Mouse (Mus musculus) urinary bladder, adult 18-20 months (tissue): ENCODE measurements around the gene Fbxo44.
"Not testable (repeated sequence)": the region's sequence is repeated elsewhere in the genome, so short reads cannot be mapped to it uniquely, and the experiment has no call there.

Experiments
- DNase-seq, 2 experiments: peaks; one replicate each; pipeline ENCODE4 v3.0.0; 2022; ENCODE audit warnings: low spot score in 2 of 2, mixed read lengths in 2 of 2

Gene Fbxo44

DNA sequence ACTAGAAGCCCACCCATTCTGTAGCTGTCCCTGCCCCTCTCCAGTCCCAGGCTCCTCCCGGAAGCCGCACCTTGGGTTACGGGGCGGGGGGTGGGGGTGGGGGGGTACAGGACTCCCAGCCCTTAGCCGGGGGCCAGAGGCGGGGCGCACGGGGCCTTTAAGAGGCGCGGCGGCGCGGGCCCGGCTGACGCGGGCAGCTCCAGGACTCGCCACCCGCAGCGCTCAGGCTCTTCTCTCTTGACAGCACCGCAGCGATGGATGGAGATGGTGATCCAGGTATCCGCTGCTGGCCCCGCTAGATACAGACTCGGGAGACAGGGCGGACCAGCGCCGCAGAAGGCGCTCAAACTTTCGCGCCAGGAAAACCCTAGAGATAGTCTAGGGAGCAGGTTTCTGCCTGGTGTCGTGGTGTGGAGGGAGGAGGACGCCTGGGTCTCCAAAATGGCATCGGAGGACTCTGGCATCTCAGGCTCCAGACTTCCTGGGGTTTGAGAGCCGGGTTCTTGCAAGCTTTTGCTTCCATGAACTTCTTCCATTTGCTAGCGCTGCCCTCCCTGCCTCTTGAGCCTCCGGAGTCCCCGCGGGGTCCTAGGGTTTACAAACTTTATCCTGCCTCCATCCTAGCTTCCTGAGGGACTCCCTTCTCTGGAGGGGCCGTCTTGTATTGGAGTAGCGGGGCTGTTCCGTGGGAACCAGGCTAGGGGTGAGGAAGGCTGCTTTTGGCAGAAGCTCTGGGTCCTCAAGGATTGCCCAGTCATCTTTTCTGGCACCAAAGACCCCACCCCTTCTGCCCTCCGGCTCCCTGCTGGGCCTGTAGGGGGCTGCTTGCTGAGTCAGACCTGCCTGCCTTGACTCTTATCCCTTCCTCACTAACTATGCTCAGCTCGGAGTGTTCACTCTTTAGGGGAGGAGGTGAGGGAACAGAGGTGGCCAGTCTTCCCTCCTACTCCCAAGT, at the start of gene Fbxo44, which contains the start of gene Fbxo2:
TSS of gene Fbxo44 (minus strand) at position 47 of the 955 bp plus-strand sequence.
TSS of gene Fbxo2 (plus strand) at position 186 of the 955 bp plus-strand sequence.
- no peak for DNase-seq

- DNase-seq, result no peak
Observed at GRCm38 (mm10) chr4:148204873-148205232, 44.6 kb upstream of the Fbxo44 start.

DNA sequence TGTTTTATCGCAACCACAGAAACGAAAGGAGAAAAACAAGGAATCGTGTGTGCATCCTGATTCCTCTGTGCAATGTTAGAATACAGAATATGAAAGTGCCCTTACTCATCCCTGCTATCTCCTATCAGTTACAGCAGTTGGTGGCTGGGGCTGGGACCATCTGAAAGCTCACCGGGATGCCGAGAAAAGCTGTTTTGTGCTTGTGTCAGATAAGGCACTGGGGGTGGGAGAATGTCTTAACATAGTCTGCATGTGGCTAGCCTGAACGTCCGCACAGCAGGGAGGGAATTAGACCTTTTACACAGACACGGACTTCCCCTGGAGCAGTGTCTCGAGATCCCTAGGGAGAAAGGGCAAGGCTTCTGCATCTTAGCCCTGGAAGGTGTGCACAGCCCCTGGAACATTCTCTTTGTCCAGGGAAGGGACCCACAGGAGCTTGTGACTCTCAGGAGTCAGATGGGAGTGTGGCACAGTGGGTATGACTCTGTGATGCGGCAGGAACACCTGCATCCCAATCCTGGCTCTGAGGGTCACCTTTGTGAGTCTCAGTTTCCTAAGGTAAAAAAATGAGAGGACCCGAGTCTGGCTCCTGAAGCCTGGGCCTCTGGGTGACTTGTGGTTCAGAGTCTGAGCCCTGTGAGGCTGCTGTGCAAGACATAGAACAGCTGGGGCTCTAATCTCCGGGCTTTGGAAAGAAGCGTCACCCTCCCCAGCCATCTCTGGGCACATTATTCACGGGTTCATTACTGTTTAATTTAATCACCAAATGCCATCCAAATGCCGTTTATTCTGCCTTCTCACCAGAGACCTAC, 44.0 kb upstream of the Fbxo44 start:
- no peak for DNase-seq

DNA sequence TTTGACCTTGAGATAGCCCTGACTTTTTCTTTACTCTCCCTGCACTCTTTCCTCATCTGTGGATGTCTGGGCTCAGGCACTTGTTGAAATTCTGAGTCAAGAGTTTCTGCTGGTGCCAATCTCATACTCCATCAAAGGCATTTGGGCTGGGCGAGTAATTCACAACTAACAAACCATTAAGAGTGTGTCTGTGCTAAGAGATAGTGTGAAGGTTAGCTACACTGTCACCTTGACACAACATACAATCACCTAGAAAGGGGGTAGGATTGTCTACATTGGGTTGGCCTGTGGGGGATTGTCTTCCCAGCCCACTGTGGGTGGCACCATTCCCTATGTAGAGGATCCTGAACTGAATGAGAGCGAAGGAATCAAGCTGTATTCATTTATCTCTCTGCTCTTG, 43.3 kb upstream of the Fbxo44 start:
- DNase-seq, result no peak

GRCm38 (mm10) chr4:148198721-148199120, 38.4 kb upstream of the Fbxo44 start:
- DNase-seq, result no peak

- DNase-seq, result no peak
Observed at GRCm38 (mm10) chr4:148194400-148194799, 34.1 kb upstream of the Fbxo44 start.

- DNase-seq, result no peak
Observed at GRCm38 (mm10) chr4:148192707-148193245, 32.5 kb upstream of the Fbxo44 start.

GRCm38 (mm10) chr4:148188767-148189166, 28.5 kb upstream of the Fbxo44 start:
- not testable (repeated sequence) for DNase-seq

DNA sequence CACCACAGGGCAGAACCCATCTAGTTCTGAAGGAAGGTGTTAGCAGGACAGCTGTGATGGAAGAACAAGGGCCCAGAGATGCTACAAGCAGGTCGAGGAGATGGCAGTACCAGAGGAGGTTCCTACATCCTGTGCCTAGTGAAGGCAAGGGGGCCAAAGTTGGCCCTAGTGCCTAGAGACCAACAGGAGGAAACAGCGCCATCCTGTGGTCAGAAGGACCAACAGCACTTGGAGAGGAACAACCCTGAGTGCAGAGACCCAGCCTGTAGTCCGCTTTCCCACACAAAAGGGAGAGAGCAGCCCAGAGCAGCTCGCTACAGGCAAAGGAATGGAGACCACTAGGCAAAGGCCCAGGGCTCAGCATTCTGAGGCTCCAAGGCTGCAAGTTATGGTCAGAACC, 25.5 kb upstream of the Fbxo44 start:
- DNase-seq, result no peak

- DNase-seq, result no peak
Observed at GRCm38 (mm10) chr4:148184564-148184963, 24.3 kb upstream of the Fbxo44 start.

GRCm38 (mm10) chr4:148182363-148182762, 22.1 kb upstream of the Fbxo44 start:
- no peak for DNase-seq

DNA sequence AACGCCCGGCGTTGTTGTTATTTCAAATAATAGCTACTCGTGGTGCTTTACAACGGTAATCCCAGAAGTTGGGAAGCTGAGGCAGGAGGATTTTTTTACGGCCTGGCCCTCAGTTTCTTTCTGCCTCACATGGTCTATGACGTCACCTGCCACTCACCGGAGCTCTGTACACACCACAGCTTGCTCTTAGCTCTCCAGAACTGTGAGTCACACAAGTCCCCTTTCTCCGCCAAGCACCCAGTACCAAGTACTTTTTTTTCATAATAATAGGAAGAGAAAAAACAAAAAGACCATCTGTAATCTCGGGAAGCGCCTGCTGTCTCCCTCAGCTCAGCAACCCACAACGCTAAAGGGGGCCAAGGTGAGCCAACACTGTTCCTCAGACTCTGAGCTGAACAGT, 21.2 kb upstream of the Fbxo44 start:
- no peak for DNase-seq

GRCm38 (mm10) chr4:148177716-148178115, 17.4 kb upstream of the Fbxo44 start:
- DNase-seq, result no peak

DNA sequence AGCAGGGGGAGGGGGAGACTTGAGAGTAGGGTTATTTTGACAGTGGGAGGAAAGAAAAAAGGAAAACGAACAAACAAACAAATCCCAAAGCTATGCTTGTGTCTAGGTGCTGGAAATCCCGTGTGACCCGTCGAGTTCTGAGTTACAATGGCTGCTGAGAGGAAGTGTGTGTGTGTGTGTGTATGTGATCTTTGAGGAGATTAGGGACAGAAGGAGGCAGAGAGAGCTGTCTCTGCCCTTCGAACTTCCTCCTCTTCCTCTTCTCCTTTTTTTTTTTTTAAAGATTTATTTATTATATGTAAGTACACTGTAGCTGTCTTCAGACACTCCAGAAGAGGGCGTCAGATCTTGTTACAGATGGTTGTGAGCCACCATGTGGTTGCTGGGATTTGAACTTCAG, 16.3 kb upstream of the Fbxo44 start:
- DNase-seq, result not testable (repeated sequence)

DNA sequence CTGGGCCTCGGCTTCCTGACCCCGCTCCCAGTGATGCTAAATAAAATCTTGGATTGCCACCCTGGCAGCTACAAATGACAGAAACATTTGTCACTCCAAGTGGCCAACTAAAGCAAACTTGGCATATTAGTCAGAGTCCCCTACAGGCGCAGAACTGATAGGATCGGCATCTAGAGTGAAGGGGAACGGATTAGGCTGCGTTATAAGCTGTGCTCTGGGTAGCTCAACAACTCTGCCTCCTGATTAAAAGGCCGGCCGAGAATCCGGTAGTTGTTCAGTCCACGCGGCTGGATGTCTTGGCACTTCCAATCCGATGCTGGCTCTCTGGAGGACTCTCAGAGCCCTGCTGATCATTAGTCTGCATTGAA, 14.2 kb upstream of the Fbxo44 start:
- DNase-seq, result no peak

DNA sequence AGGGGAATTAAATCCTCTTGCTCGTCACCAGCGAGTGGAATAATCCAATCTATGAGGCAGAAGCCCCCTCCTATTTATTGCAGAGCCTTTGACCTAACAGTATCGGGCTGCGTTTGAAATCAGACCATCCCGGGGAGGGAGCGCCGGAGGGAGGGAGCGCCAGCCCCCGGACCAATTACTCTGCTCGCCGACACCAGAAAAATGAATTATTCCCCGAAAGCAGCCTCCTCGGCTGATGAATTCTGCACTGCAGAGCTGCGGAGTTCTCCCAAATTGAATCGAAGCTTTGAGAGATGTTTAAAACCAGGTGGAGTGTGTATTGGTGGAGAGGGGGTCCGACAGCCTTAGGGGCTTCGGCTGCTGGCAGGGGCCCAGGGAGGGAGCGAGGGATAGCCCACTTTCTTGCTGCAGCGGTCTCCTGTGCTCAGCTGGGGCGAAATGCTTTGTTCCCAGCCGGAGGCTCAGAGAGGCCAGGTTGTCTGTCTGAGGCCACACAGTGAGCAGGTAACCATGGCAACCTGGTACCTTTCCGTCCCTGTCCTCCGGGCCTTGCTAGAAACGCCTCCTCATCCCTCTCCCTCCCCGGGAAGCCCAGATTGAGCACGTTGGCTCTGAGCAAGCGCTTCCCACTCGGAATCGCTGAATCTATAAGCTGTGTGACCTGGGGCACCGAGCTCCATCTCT, 13.7 kb upstream of the Fbxo44 start:
- DNase-seq, result no peak

DNA sequence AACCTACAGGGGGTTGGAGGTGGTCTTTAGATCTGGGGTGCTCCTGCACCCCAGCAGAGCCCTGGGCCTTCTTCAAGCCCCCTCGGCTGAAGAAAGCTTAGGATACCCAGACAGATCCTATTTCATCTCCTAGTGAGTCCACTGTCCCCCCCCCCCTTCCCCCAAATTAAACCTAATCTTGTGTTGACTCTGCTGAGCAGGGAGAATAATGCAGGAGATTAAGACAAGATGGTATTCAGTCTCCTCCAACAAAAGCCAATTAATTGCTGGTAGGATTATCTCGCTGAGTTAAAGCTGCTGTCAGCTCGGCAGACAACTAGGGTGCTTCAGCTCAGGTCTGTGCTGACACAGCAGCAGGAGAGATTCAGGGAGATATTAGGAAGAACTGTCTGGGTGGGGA, 11.0 kb upstream of the Fbxo44 start:
- no peak for DNase-seq

DNA sequence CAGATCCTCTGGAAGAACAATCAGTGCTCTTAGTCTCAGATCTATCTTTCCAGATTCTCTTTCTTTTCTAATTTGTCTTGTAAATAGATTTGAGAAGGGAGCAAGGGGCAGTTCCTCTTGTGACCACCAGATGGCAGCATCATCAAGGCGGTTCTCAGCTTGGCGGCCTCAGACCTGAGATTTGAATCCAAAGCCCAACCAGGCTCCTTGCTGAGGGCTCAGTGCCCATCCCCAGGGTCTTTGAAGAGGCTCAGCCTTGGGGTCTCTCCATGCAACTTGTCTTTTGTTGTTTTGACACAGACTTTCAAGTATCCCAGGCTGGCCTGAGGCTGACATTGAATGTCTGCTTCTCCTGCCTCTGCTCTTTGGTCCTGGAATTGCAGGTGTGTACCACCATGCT, 10.6 kb upstream of the Fbxo44 start:
- DNase-seq, result no peak

DNA sequence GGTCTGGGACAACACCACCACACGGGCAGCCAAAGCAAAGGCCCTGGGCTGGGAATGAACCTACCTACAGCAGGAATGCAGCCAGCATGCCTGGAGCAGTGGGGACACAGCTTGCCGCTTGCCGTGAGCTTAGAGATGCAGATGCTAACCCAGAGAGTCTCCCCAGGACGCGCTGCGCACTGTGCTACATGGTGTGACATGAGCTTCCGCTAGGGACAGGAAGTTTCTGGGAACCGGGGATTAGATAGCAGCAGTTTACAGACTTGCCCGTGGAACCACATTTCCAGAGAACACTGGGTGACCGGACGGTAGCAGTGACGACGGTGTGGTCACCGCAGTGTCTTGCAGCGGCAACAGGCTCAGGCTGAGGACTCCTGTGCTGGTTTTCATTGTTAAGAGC, 9.3 kb upstream of the Fbxo44 start:
- DNase-seq, result no peak

DNA sequence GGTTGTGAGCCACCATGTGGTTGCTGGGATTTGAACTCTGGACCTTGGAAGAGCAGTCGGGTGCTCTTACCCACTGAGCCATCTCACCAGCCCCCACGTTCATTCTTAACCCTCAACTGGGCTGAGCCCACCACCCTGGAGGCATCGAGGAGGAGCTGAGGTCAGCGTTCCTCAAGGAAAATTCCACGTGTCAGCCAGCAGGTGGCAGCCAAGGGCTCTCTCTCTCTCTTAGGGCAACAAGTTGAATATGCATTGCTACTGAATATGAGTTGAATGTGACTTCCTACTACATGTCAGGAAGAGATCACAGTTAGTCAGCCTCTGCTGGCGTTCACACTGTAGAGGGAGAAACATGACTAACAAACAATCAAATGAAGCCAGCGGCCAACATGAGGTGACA, 8.0 kb upstream of the Fbxo44 start:
- DNase-seq, result no peak

DNA sequence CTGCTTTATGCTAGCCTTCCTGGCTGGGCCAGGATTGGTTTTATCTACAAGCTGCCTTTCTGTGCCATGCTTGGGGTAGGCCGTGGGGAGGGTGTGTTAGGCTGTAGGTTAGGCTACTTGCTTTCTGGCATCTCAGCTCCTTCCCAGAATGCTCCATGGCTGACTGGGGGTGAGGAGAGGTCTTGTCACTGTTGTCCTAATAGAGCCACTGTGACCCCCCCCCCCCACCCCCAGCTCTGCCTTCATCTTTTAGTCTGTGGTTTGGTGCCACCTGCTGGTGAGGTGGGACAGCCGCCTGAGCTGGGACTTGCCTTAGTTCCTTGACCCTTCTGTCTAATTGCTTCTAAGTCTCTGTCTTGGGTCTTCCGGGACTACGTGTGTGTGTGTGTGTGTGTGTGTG, 6.7 kb upstream of the Fbxo44 start:
- peak in 1 of 2 experiments; percentile 62 for DNase-seq

GRCm38 (mm10) chr4:148166431-148166830, 6.1 kb upstream of the Fbxo44 start:
- no peak for DNase-seq
